Mouse (Mus musculus) heart, postnatal 0 days (tissue): Measurements from ENCODE around the gene Fxyd1. TPM values are rescaled to one million over a fixed set of nuclear protein-coding genes. Genes with fewer than 3 reads are reported as not detected.
A peak's percentile ranks its signal among the peaks of the same experiment; 100 is the strongest.

Experiments
- ATAC-seq: fragments of 200-750 bp; cut with Nextera tagmentation; 2 replicates; pipeline ENCODE4 v1.8.0; 2017; ENCODE audit warnings: low read depth, moderate number of reproducible peaks, moderate library complexity; ENCODE audit not compliant: insufficient read depth
- DNase-seq: peaks from one replicate; pipeline ENCODE4 v3.0.0-alpha.2; 2016; ENCODE audit warnings: low spot score
- H3K27ac ChIP-seq: fragments of 300-500 bp; sonication (generic); 2 replicates; pipeline ENCODE4 v1.5.1; 2014; ENCODE audit warnings: low read depth, mild to moderate bottlenecking
- H3K27me3 ChIP-seq: fragments of 300-500 bp; sonication (generic); 2 replicates; pipeline ENCODE4 v1.6.1; 2014; ENCODE audit warnings: low read length, mixed read lengths; ENCODE audit not compliant: control insufficient read depth, insufficient read depth
- H3K36me3 ChIP-seq: fragments of 300-500 bp; sonication (generic); replicated peaks from 2 replicates; pipeline ENCODE4 v1.6.1; 2014; ENCODE audit warnings: low read length, mixed read lengths; ENCODE audit not compliant: control insufficient read depth, insufficient read depth
- H3K4me1 ChIP-seq: fragments of 300-500 bp; sonication (generic); 2 replicates; pipeline ENCODE4 v1.6.1; 2014; ENCODE audit warnings: antibody characterized with exemption; ENCODE audit not compliant: control insufficient read depth, insufficient read depth
- H3K4me2 ChIP-seq: fragments of 300-500 bp; sonication (generic); 2 replicates; pipeline ENCODE4 v1.6.1; 2014; ENCODE audit warnings: low read depth, mild to moderate bottlenecking, low read length, moderate library complexity
- H3K4me3 ChIP-seq: fragments of 300-500 bp; sonication (generic); 2 replicates; pipeline ENCODE4 v1.5.1; 2014; ENCODE audit warnings: low read depth, low read length
- H3K9ac ChIP-seq: fragments of 300-500 bp; sonication (generic); replicated peaks from 2 replicates; pipeline ENCODE4 v1.6.1; 2014; ENCODE audit warnings: low read depth, low read length, mixed read lengths
- H3K9me3 ChIP-seq: fragments of 300-500 bp; sonication (generic); replicated peaks from 2 replicates; pipeline ENCODE4 v1.6.1; 2016; ENCODE audit warnings: low read length; ENCODE audit not compliant: control insufficient read depth
- CTCF ChIP-seq: IDR thresholded peaks from 2 replicates; pipeline ENCODE4 v1.5.1; 2016; ENCODE audit warnings: antibody characterized with exemption, control low read depth, low read depth
- EP300 ChIP-seq: IDR thresholded peaks from 2 replicates; pipeline ENCODE4 v1.6.1; 2016; ENCODE audit warnings: antibody characterized with exemption, low read depth
- WGBS: fragments of 180-500 bp; shearing (Covaris S2); extraction: QIAGEN DNeasy Blood & Tissue Kit; methylation state at CpG from one replicate; pipeline ENCODE4 v1.1.7; 2014; 5-methylcytosine and 5-hydroxymethylcytosine counted together
- polyA plus RNA-seq: library from polyadenylated mRNA; unstranded; fragments of >200 nt; fragmentation: Nextera tagmentation; extraction: Ambion mirVana; gene quantifications from 2 replicates; pipeline ENCODE4 v1.2.1, GENCODE M21; 2015
- total RNA-seq: library from RNA; depleted of rRNA; stranded (reverse); fragments of >200 nt; gene quantifications from 2 replicates; pipeline ENCODE4 v1.2.3, GENCODE M21; 2014; ENCODE audit warnings: low replicate concordance

Fxyd1 gene
- total and polyA plus RNA-seq, 2 experiments from 2014 or later: 499 to 1,579 TPM

- Histone ChIP-seq H3K4me1 (no peaks in the 10 kb centered on the region), H3K36me3 (no peaks in the 10 kb centered on the region), H3K27me3 (peaks cover 9% of the 10 kb centered on the region; the same call in 1 of the 2 replicates), H3K4me2 (no peak overlapping the region), H3K27ac (no peak overlapping the region), H3K9me3 (no peaks in the 10 kb centered on the region), H3K9ac (no peak overlapping the region), H3K4me3 (no peak overlapping the region)
- 73% methylated on average over 22 of the region's 22 CpGs for WGBS
- TF ChIP-seq EP300 (no peak), CTCF (no peak)
- ATAC-seq: no peak
- no peak for DNase-seq
These were observed 42.0 kb upstream of the Fxyd1 start for GRCm38 (mm10) chr7:31098697-31099611.

DNA sequence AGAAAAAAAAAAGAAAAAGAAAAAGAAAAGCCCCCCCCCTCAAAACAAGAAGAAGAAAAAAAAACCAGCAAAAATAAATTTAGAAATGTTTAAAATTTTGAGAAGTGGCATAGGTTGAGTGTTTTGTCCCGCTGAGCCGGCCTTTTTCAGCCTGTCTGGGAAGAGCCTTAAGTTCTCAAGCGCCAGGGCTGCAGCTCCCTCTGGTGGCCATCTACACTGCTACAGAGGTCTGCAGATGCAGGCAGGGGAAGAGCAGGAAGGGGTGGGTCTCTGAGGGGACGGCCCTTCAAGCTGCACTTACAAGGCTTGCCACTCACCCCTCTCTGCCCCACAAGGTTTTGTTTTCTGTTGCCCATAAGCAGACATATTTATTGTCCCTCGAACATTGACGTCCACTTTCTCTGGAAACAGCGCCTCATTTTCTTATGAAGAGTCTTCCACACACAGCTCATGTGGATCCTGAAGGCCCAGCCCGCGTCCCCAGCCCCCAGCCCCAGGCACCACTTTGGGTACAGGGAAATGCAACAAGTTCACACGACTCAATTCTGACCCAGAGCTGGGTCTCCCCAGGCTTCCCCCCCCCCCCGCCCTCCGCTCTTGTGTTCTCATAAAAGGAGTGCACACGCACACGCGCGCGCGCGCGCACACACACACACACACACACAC, 40.7 kb upstream of the Fxyd1 start:
- DNase-seq: peak; percentile 93
- H3K9me3 ChIP-seq: no peaks in the 10 kb centered on the region
- H3K4me1 ChIP-seq: no peaks in the 10 kb centered on the region
- peak overlapping the region; percentile 39 for H3K4me2 ChIP-seq
- TF ChIP-seq CTCF (peak; percentile 99), EP300 (no peak)
- no peaks in the 10 kb centered on the region for H3K36me3 ChIP-seq
- H3K27me3 ChIP-seq: peaks cover 8% of the 10 kb centered on the region; the same call in 1 of the 2 replicates
- 48% methylated on average over 20 of the region's 20 CpGs for WGBS
- no peak overlapping the region for H3K4me3 ChIP-seq
- no peak overlapping the region for H3K27ac ChIP-seq
- H3K9ac ChIP-seq: 0 out of 2 replicates have a peak overlapping the region, but pooled peaks have one; percentile 0
- ATAC-seq: peak; percentile 96

DNA sequence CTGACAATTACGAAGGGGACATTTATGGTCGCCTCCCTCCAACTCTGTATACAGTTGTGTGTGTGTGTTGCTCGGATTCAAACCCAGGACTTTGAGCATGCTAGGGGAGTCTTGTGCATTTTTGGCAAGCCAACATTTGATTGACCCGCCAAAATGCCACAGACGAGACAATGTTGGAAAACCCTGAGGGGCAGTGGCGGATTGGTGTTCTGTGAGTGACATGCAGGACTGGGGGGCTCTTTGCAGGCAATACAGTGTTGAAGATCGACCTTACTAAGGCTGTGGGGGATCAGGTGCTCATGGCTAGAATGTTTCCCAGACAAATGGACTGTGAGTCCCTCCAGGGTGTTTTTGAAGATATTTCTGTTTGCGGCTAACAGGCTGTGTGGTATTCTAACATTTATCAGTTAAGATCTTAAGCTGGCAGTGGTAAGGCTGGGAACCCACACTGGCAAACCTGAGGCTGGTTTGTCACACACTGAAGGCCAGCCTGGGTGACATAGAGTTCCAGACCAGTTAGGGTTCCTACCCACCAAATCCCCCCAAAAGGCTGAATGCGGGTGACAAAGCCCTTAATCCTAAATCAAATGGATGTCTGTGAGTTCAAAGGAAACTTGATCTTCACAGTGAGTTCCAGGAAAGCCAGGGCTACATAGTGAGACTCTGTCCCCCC, 40.0 kb upstream of the Fxyd1 start:
- Histone ChIP-seq H3K27ac (no peak overlapping the region), H3K9me3 (no peaks in the 10 kb centered on the region), H3K4me3 (no peak overlapping the region), H3K4me2 (no peak overlapping the region), H3K4me1 (no peaks in the 10 kb centered on the region), H3K9ac (no peak overlapping the region), H3K36me3 (no peaks in the 10 kb centered on the region), H3K27me3 (peaks cover 1% of the 10 kb centered on the region; the same call in 1 of the 2 replicates)
- DNase-seq (no peak), ATAC-seq (no peak)
- 72% methylated on average over 9 of the region's 9 CpGs for WGBS
- no peak for TF ChIP-seq CTCF

- Histone ChIP-seq H3K27ac (no peak overlapping the region), H3K4me2 (no peak overlapping the region), H3K4me1 (no peaks in the 10 kb centered on the region), H3K27me3 (no peaks in the 10 kb centered on the region; the same call in 1 of the 2 replicates), H3K4me3 (no peak overlapping the region), H3K36me3 (no peaks in the 10 kb centered on the region), H3K9ac (no peak overlapping the region), H3K9me3 (no peaks in the 10 kb centered on the region)
- TF ChIP-seq EP300: no peak
- TF ChIP-seq CTCF: no peak
- ATAC-seq (no peak), DNase-seq (no peak)
- WGBS: 27% methylated on average over 12 of the region's 12 CpGs
These were observed 37.9 kb upstream of the Fxyd1 start for GRCm38 (mm10) chr7:31094774-31095501.

GRCm38 (mm10) chr7:31089721-31090120, 32.7 kb upstream of the Fxyd1 start:
- TF ChIP-seq CTCF (no peak), EP300 (no peak)
- Histone ChIP-seq H3K9me3 (no peaks in the 10 kb centered on the region), H3K4me3 (no peak overlapping the region), H3K9ac (no peak overlapping the region), H3K4me2 (no peak overlapping the region), H3K36me3 (no peaks in the 10 kb centered on the region), H3K27ac (no peak overlapping the region), H3K27me3 (no peaks in the 10 kb centered on the region; the same call in 1 of the 2 replicates), H3K4me1 (peaks cover 9% of the 10 kb centered on the region)
- DNase-seq: no peak
- ATAC-seq: no peak
- WGBS: 72% methylated on average over 2 of the region's 2 CpGs
